Mouse (Mus musculus): ENCODE results near the gene Lhfpl5. TPM values are rescaled to one million over a fixed set of nuclear protein-coding genes. Genes with fewer than 3 reads are reported as not detected.
A peak's percentile ranks its signal among the peaks of the same experiment; 100 is the strongest.

Lhfpl5 gene
- polyA plus RNA-seq, 1 experiment from 2014 or later = 0.15 TPM

DNA sequence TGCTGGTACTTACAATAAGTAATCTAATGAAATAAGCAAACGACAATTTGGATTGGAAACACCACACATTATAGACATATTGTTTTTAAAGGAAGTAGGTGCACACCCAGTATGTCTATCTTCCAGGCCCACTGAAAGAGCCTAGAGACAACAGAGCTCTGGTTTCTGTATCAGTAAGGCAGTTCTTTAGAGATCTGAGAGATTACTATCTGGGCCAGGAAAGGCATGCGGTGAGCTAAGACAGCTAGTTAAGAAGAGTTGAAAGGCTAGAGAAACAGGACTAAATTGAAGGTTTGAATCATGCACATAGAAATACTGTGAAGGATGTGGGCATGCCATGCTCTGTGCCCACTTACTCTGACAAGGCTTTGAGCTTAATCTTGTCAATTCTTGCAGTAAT lies 37.2 kb downstream of the Lhfpl5 start:
- ATAC-seq (ENCODE audit: insufficient number of reproducible peaks, low FRiP score) = no peak
- Histone ChIP-seq H3K4me3 (no peak overlapping the region), H3K9ac (no peak overlapping the region), H3K4me2 (no peak overlapping the region), H3K9me3 (replicated peaks) (no peaks in the 10 kb centered on the region), H3K4me1 (replicated peaks) (peaks cover 5% of the 10 kb centered on the region; the same call in 1 of the 2 replicates), H3K27ac (ENCODE audit: poor library complexity, severe bottlenecking) (no peak overlapping the region), H3K27me3 (replicated peaks) (no peaks in the 10 kb centered on the region), H3K36me3 (peaks cover 33% of the 10 kb centered on the region)
- WGBS = 54% methylated on average over 2 of the region's 2 CpGs

DNA sequence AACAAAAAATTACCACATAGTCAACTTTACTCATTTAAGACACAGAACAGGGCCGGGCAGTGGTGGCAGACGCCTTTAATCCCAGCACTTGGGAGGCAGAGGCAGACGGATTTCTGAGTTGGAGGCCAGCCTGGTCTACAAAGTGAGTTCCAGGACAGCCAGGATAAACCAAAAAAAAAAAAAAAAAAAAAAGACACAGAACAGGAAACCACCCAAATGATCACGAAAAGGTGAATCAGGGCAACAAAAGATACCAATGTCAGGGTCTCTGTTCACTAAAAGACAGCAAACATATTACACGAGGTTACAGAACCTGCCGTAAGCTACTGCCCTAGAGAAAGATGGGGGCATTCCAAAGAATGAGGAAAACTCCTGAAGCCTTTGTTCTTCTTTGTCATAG lies 37.7 kb downstream of the Lhfpl5 start:
- Histone ChIP-seq H3K27ac (ENCODE audit: poor library complexity, severe bottlenecking) (no peak overlapping the region), H3K4me1 (replicated peaks) (peaks cover 7% of the 10 kb centered on the region; the same call in 1 of the 2 replicates), H3K4me3 (no peak overlapping the region), H3K36me3 (peaks cover 28% of the 10 kb centered on the region), H3K27me3 (replicated peaks) (no peaks in the 10 kb centered on the region), H3K4me2 (no peak overlapping the region), H3K9me3 (replicated peaks) (no peaks in the 10 kb centered on the region), H3K9ac (no peak overlapping the region)
- WGBS = 76% methylated on average over 6 of the region's 6 CpGs
- no peak for ATAC-seq (ENCODE audit: insufficient number of reproducible peaks, low FRiP score)

DNA sequence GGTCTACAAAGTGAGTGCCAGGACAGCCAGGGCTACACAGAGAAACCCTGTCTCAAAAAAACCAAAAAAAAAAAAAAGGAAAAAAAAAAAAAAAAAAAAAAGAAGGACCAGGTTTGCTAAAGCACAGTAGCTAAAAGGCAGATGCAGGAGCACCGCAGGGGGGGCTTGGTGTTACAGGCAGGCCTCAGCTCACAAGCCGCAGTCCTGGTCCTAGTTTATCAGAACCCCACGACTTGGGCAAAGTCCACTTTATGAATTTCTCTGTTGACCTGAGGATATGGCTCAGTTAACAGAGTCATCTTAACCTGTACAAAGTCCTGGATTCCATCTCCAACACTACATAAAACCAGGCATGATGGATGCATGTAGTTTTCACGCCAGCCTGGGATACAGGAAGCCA lies 39.9 kb downstream of the Lhfpl5 start:
- Histone ChIP-seq H3K9ac (no peak overlapping the region), H3K4me2 (no peak overlapping the region), H3K27me3 (replicated peaks) (no peaks in the 10 kb centered on the region), H3K4me3 (no peak overlapping the region), H3K27ac (ENCODE audit: poor library complexity, severe bottlenecking) (no peak overlapping the region), H3K36me3 (peaks cover 35% of the 10 kb centered on the region), H3K9me3 (replicated peaks) (no peaks in the 10 kb centered on the region), H3K4me1 (replicated peaks) (peaks cover 10% of the 10 kb centered on the region; the same call in 1 of the 2 replicates)
- 95% methylated on average over 4 of the region's 4 CpGs for WGBS
- no peak for ATAC-seq (ENCODE audit: insufficient number of reproducible peaks, low FRiP score)

DNA sequence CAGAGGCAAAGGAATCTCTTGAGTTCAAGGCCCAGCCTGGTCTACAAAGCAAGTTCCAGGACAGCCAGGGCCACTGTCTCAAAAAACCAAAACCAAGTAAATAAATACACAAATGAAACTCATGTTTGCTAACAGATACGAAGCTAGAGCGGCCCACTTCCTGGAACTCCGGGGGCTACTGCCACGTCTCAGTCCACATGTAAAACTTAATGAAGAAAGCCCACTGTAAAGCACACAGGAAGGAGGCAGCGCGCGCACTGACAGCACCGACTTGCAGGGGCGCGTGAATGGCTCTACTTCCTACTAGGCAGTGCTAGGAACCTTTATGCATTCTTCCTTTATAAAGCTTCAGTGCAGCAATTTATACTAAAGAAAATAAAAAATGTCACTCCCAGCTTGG lies 42.2 kb downstream of the Lhfpl5 start:
- H3K27ac ChIP-seq (ENCODE audit: poor library complexity, severe bottlenecking) = no peak overlapping the region
- H3K4me1 ChIP-seq (replicated peaks) = peaks cover 20% of the 10 kb centered on the region
- ATAC-seq (ENCODE audit: insufficient number of reproducible peaks, low FRiP score) = no peak
- 83% methylated on average over 10 of the region's 10 CpGs for WGBS
- H3K4me2 ChIP-seq = no peak overlapping the region
- no peak overlapping the region for H3K4me3 ChIP-seq
- H3K9me3 ChIP-seq (replicated peaks) = no peaks in the 10 kb centered on the region
- H3K27me3 ChIP-seq (replicated peaks) = no peaks in the 10 kb centered on the region
- no peak overlapping the region for H3K9ac ChIP-seq
- peaks cover 35% of the 10 kb centered on the region for H3K36me3 ChIP-seq

DNA sequence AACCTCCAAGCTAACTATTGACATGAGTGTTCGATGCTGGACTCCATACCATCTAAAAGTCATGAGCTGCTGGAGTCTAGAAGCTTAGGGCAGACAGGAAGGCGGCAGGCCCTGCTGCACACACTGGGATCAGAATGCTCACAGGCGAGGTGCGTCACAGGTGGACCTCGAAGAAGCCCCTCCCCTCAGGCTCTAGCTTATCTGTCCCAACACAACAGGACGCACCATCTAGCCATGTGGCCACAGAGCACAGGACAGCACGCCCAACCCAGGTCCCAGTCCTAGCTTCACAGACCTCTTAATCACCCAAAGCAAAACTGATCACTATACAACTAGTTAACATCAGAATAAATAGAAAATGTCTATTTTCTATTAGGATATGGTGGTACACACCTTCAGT lies 42.7 kb downstream of the Lhfpl5 start:
- Histone ChIP-seq H3K27ac (ENCODE audit: poor library complexity, severe bottlenecking) (no peak overlapping the region), H3K4me1 (replicated peaks) (peaks cover 20% of the 10 kb centered on the region), H3K4me2 (no peak overlapping the region), H3K27me3 (replicated peaks) (no peaks in the 10 kb centered on the region), H3K4me3 (no peak overlapping the region), H3K36me3 (peaks cover 35% of the 10 kb centered on the region), H3K9ac (no peak overlapping the region), H3K9me3 (replicated peaks) (no peaks in the 10 kb centered on the region)
- WGBS = 65% methylated on average over 7 of the region's 7 CpGs
- no peak for ATAC-seq (ENCODE audit: insufficient number of reproducible peaks, low FRiP score)

DNA sequence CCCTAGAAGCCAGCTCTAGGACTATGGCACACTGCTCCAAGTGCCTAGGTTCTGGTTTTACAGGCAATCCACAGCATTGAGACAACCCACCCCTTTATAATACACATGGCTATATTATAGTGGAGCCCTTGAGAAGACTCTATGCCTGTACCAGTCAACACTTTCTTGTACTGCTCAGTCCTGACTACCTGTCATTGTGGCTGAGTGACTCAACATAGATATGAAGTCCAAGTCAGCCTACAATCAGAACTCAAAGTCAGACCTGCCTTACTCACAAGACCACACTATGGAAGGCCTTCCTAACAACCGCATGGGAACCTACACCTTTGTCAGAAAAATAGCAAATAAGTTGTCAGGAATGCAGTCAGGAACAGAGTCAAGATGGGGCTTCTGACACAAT lies 43.3 kb downstream of the Lhfpl5 start:
- H3K4me1 ChIP-seq (replicated peaks) = peaks cover 20% of the 10 kb centered on the region
- H3K4me3 ChIP-seq = no peak overlapping the region
- no peaks in the 10 kb centered on the region for H3K27me3 ChIP-seq (replicated peaks)
- whole genome bisulfite sequencing = 92% methylated on average over 1 of the region's 1 CpGs
- no peak for ATAC-seq (ENCODE audit: insufficient number of reproducible peaks, low FRiP score)
- no peak overlapping the region for H3K27ac ChIP-seq (ENCODE audit: poor library complexity, severe bottlenecking)
- no peaks in the 10 kb centered on the region for H3K9me3 ChIP-seq (replicated peaks)
- no peak overlapping the region for H3K4me2 ChIP-seq
- H3K36me3 ChIP-seq = peaks cover 35% of the 10 kb centered on the region
- H3K9ac ChIP-seq = no peak overlapping the region

DNA sequence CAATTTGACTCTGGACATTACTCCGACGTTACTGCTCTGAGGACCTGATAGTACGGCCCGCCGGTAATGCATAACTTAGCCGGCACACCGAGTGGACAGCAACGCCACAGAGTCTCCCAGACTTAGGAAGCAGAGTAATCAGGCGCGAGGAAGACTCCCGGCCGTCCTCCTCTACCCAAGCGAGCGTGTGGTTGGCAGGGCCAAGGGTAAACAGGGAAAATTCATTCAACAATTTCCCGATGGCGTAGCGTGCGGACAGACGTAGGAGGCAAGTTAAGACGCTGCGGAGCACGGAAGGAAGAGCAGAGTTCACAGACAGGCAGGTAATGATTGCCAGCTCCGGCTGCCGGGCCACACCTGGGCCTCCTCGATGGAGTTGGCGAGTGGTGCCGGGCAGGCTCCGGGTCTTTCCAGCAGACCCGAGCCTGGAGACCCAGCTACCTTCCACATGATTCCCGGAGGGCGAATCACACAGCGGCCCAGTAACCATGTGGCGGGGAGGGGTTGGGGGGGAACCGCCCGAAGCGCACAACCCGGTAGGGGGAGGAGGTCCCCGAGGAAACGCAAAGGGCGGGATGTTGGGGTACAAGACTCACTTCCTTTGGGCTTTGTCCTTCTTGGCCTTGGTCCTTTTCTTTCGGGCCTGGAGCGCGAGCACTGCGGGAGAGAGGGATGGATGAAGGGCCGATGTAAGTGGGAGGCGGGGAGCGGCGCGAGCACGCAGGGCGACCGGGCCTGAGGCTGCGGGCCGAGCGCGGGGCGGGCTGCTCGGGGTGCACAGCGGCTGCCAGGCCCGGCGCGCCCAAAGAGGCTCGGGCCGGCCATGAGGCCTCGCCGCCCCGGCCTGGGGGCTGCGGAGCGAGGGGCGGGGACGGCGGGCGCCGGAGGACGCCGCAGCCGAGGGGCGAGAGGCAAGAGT lies 46.2 kb downstream of the Lhfpl5 start:
- H3K4me3 ChIP-seq = peak overlapping the region; percentile 92
- ATAC-seq (ENCODE audit: insufficient number of reproducible peaks, low FRiP score) = peak; percentile 78
- H3K9ac ChIP-seq = peak overlapping the region; percentile 97
- H3K4me1 ChIP-seq (replicated peaks) = peaks cover 20% of the 10 kb centered on the region
- peak overlapping the region; percentile 71 for H3K27ac ChIP-seq (ENCODE audit: poor library complexity, severe bottlenecking)
- H3K27me3 ChIP-seq (replicated peaks) = no peaks in the 10 kb centered on the region
- H3K9me3 ChIP-seq (replicated peaks) = no peaks in the 10 kb centered on the region
- peaks cover 18% of the 10 kb centered on the region for H3K36me3 ChIP-seq
- WGBS = under 1% methylated on average over 71 of the region's 78 CpGs
- H3K4me2 ChIP-seq = peak overlapping the region; percentile 95

DNA sequence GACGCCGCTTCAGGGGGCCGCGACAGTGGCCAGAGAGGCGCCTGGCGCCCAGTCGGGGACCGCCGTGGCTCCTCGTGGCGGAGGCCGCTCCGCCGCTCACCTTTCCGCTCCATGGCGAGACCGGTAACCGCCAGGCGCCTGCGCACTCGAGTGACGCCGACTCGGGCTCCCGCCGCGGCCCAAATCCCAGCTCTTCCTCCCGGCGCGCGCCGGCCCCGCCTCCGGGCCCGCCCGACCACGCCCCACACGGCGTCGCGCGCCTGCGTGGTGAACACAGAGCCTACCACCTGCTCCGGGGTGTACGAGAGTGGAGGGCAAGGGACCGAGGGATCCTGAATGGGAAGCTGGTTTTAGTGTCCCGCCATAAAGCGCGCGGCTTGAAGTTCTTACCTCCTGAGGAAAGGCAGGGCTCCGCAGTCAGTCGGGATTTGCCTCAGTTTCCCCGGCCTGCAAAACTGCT lies 46.9 kb downstream of the Lhfpl5 start, which contains the start of gene Srpk1:
Gene Srpk1, minus strand, starts transcription at position 410 of the 460 bp plus-strand sequence.
- Histone ChIP-seq H3K4me2 (peak within 1 kb of the TSS; percentile 95), H3K9ac (peak within 1 kb of the TSS; percentile 97), H3K4me1 (replicated peaks) (peaks cover 20% of the 10 kb centered on the region), H3K27ac (ENCODE audit: poor library complexity, severe bottlenecking) (peak within 1 kb of the TSS; percentile 71), H3K4me3 (peak within 1 kb of the TSS; percentile 92), H3K9me3 (replicated peaks) (no peaks in the 10 kb centered on the region), H3K27me3 (replicated peaks) (0 out of 2 replicates have a peak, but pooled peaks cover 2% of the 10 kb centered on the region), H3K36me3 (peaks cover 18% of the 10 kb centered on the region)
- ATAC-seq (ENCODE audit: insufficient number of reproducible peaks, low FRiP score) = peak; percentile 94
- under 1% methylated on average over 50 of the region's 53 CpGs for WGBS

DNA sequence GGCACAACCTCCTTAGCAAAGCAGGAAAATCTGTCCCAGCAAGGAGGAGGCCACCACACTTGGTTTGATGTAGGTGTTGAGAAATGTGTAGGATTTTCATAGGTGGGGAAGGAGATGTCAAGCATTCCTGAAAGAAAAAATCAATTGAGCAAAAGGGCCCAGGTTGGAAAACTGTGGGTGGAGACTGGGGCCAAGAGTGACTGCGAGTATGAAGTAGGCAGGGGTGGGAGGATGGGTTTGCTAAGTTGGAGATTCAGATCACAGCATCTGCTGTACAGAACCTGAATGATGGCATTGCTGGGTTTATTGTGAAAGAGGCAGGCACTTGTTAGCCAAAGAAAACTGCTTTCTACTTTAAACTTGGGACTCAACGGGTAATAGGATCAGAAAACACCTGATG lies 49.4 kb downstream of the Lhfpl5 start:
- no peak for ATAC-seq (ENCODE audit: insufficient number of reproducible peaks, low FRiP score)
- Histone ChIP-seq H3K9ac (no peak overlapping the region), H3K4me2 (no peak overlapping the region), H3K4me3 (no peak overlapping the region), H3K36me3 (peaks cover 4% of the 10 kb centered on the region), H3K27ac (ENCODE audit: poor library complexity, severe bottlenecking) (no peak overlapping the region), H3K9me3 (replicated peaks) (no peaks in the 10 kb centered on the region), H3K27me3 (replicated peaks) (0 out of 2 replicates have a peak, but pooled peaks cover 3% of the 10 kb centered on the region), H3K4me1 (replicated peaks) (peaks cover 13% of the 10 kb centered on the region)
- 74% methylated on average over 2 of the region's 2 CpGs for WGBS

DNA sequence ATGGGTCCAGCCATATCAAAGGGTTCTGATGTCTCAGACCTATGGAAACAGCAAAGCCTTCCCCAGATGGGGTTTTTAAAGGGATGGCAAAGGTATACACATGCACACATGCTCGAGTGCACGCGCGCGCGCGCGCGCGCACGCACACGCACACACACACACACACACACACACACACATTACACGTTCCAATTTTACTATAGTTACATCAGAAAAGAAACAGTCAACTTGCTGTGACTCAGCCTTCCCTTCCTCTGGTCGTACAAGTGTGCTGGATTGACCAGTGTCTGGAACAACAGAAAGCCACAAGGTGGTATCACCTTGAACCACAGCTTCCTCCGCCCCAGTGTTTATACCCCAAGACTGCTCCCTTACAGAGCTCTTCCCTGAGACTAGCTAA lies 49.9 kb downstream of the Lhfpl5 start:
- Histone ChIP-seq H3K9ac (no peak overlapping the region), H3K9me3 (replicated peaks) (no peaks in the 10 kb centered on the region), H3K4me3 (no peak overlapping the region), H3K27me3 (replicated peaks) (0 out of 2 replicates have a peak, but pooled peaks cover 3% of the 10 kb centered on the region), H3K27ac (ENCODE audit: poor library complexity, severe bottlenecking) (no peak overlapping the region), H3K4me2 (no peak overlapping the region), H3K4me1 (replicated peaks) (peaks cover 13% of the 10 kb centered on the region), H3K36me3 (no peaks in the 10 kb centered on the region)
- no peak for ATAC-seq (ENCODE audit: insufficient number of reproducible peaks, low FRiP score)
- WGBS = 85% methylated on average over 15 of the region's 15 CpGs

DNA sequence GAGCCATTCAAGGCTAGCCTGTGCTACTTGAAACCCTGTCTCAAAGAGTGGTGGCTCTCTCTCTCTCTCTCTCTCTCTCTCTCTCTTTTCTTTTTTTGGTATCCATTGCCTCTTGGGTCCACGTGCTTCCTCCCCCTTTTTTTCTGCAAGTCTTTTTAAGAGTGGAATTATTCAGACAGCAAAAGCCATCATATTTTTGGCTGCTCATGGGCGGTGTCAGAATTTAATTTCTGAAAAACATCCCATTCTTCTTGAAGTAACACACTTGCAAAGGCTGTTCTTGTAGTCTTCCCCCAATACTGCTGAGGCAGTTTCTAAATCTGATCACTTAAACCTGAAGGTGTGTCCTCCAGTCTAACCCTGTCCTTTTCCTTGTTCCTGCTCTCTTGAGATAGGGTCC lies 51.5 kb downstream of the Lhfpl5 start:
- no peak for ATAC-seq (ENCODE audit: insufficient number of reproducible peaks, low FRiP score)
- Histone ChIP-seq H3K27me3 (replicated peaks) (0 out of 2 replicates have a peak, but pooled peaks cover 3% of the 10 kb centered on the region), H3K4me2 (no peak overlapping the region), H3K36me3 (no peaks in the 10 kb centered on the region), H3K9ac (no peak overlapping the region), H3K9me3 (replicated peaks) (no peaks in the 10 kb centered on the region), H3K27ac (ENCODE audit: poor library complexity, severe bottlenecking) (no peak overlapping the region), H3K4me1 (replicated peaks) (0 out of 2 replicates have a peak, but pooled peaks cover 3% of the 10 kb centered on the region), H3K4me3 (no peak overlapping the region)
- WGBS = 78% methylated on average over 2 of the region's 2 CpGs

Measured in heart, embryonic 12.5 days (tissue).